Mouse (Mus musculus): ENCODE measurements around the gene Clmp.

DNA sequence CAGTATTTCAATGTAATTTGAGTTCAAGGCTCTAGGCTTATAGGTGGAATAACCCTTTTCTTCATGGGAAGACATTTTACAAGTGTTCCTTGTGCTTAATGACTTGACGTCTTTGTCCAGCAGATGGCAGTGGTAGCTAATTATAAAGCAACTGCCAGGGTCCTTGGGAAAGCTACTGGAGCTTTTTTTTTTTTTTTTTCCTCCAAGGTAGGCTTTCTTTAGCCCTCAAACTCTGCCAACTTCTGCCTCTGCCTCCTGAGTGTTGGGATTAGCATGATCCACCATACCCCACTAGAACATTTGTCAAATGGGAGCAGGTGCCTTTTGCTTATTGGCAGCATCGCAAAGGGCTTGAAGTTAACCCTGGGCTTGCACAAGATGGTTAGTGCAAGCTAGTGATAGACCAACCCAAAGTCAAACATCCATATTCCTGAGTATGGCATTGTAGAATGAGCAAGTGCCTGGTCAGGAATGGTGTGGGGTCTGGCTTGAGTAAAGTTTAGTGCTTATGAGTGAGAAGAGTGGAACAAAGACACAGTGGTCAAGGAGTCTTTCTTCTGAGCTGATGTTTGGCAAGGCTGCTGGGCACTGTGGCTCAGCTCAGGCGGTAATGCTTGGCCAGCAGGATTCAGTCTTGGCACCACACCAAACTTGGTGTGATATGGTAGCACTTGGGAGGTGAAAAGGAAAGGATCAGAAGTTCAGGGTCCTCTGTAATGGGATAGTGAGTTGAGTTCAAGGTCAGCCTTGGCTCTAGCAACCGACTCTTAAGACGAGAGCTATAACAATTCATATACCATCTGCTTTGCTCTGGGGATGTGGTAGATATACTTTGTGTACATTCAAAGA lies 120.9 kb downstream of the Clmp start:
- TF ChIP-seq CTCF (IDR thresholded peaks at IDR 0.05; ENCODE audit: control insufficient read depth, insufficient read depth, insufficient replicate concordance, low read depth, low read length) (no peak), POLR2A (IDR thresholded peaks at IDR 0.05; ENCODE audit: control insufficient read depth, low read depth, low read length) (no peak)
